Mouse (Mus musculus): Measurements from ENCODE around the gene Cd2. TPM values are rescaled to one million over a fixed set of nuclear protein-coding genes. Genes with fewer than 3 reads are reported as not detected.

The Cd2 gene
- total RNA-seq, 2 experiments from 2014 or later: not detected

GRCm38 (mm10) chr3:101274041-101274770 lies 13.5 kb downstream of the Cd2 start:
- DNase-seq: peak; percentile 37 to 56

- no peak for DNase-seq
Measured at GRCm38 (mm10) chr3:101272166-101272565, 15.6 kb downstream of the Cd2 start.

- DNase-seq: no peak
Measured at GRCm38 (mm10) chr3:101270833-101271232, 16.9 kb downstream of the Cd2 start.

GRCm38 (mm10) chr3:101268361-101268760 lies 19.4 kb downstream of the Cd2 start:
- DNase-seq: no peak

GRCm38 (mm10) chr3:101265561-101266091 lies 22.1 kb downstream of the Cd2 start:
- no peak for DNase-seq

GRCm38 (mm10) chr3:101258976-101259375 lies 28.8 kb downstream of the Cd2 start:
- no peak for DNase-seq

- DNase-seq: no peak
Measured at GRCm38 (mm10) chr3:101256090-101256489, 31.6 kb downstream of the Cd2 start.

GRCm38 (mm10) chr3:101252141-101252540 lies 35.6 kb downstream of the Cd2 start:
- DNase-seq: no peak

GRCm38 (mm10) chr3:101249846-101250245 lies 37.9 kb downstream of the Cd2 start:
- DNase-seq: peak in 1 of 2 experiments; percentile 9

- no peak for DNase-seq
Measured at GRCm38 (mm10) chr3:101245212-101245611, 42.5 kb downstream of the Cd2 start.

GRCm38 (mm10) chr3:101243002-101243401 lies 44.7 kb downstream of the Cd2 start:
- no peak for DNase-seq

- DNase-seq: no peak
Measured at GRCm38 (mm10) chr3:101241866-101242265, 45.9 kb downstream of the Cd2 start.

GRCm38 (mm10) chr3:101240859-101241258 lies 46.9 kb downstream of the Cd2 start:
- no peak for DNase-seq

GRCm38 (mm10) chr3:101239236-101239635 lies 48.5 kb downstream of the Cd2 start:
- DNase-seq: no peak

GRCm38 (mm10) chr3:101238695-101239094 lies 49.0 kb downstream of the Cd2 start:
- no peak for DNase-seq

- peak; percentile 13 to 32 for DNase-seq
Measured at GRCm38 (mm10) chr3:101236995-101237808, 50.5 kb downstream of the Cd2 start.

- no peak for DNase-seq
Measured at GRCm38 (mm10) chr3:101236261-101236660, 51.5 kb downstream of the Cd2 start.

- DNase-seq: no peak
Measured at GRCm38 (mm10) chr3:101235321-101235720, 52.4 kb downstream of the Cd2 start.

GRCm38 (mm10) chr3:101233424-101233823 lies 54.3 kb downstream of the Cd2 start:
- no peak for DNase-seq

- DNase-seq: no peak
Measured at GRCm38 (mm10) chr3:101232570-101232969, 55.2 kb downstream of the Cd2 start.

GRCm38 (mm10) chr3:101230201-101230600 lies 57.5 kb downstream of the Cd2 start:
- DNase-seq: no peak

- no peak for DNase-seq
Measured at GRCm38 (mm10) chr3:101229551-101229930, 58.2 kb downstream of the Cd2 start.

GRCm38 (mm10) chr3:101228868-101229550 lies 58.7 kb downstream of the Cd2 start:
- DNase-seq: no peak

All from layer of hippocampus, postnatal 36 days (tissue).